Mouse (Mus musculus) T-helper 2 cell (primary cell): ENCODE data around the gene Vmn2r66.

Source experiments
- in situ Hi-C: fragments of 300-600 bp; cut with MboI, MseI; formaldehyde crosslinking; loops from one replicate; pipeline ENCODE4 v1.15.1; 2025; ENCODE audit warnings: high pct_unique_total_duplicates

Gene Vmn2r66

GRCm38 (mm10) chr7:85012168-85012567 lies at the start of gene Vmn2r66:
TSS of gene Vmn2r66 (minus strand) at chr7:85012268.
- in situ Hi-C loops = no loop called here

- in situ Hi-C loops = loop anchor here (10.0 kb wide), 1 partner anchor 672 kb away; no protein-coding TSS in a partner anchor
These were observed 15.4 kb downstream of the Vmn2r66 start for GRCm38 (mm10) chr7:84996694-84997093.

GRCm38 (mm10) chr7:84964015-84964414 lies 48.1 kb downstream of the Vmn2r66 start, which contains the start of gene Vmn2r65:
TSS of gene Vmn2r65 (minus strand) at chr7:84964115.
- in situ Hi-C loops = no loop called here
